Mouse (Mus musculus): ENCODE measurements around the gene Pip4k2b.
"Not testable (repeated sequence)": the region's sequence is repeated elsewhere in the genome, so short reads cannot be mapped to it uniquely, and the experiment has no call there.

Gene Pip4k2b

DNA sequence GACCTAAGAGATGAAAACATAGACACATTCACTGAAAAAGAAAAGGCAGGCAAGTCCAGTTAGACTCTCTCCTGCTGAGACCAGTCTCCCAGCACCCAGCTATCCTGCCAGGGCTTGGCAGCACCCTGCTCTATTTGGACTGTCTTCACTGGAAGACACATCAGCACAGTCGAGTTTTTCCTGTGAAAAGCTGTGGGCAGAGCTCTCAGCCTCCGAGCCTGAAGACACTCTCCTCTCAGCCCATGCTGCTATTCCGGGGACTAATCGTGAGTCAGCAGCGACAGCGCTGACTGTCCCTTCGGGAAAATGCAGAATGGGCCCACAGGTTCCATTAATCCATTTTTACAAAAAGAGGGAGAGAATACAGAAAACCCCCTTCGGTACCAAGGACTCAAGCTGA lies 8.8 kb upstream of the Pip4k2b start:
- DNase-seq (ENCODE audit: low spot score in 2 of 2), result peak; percentile 46 to 80

GRCm38 (mm10) chr11:97748496-97748895 lies 4.0 kb upstream of the Pip4k2b start:
- DNase-seq (ENCODE audit: low spot score in 2 of 2), result no peak

GRCm38 (mm10) chr11:97747773-97748172 lies 3.3 kb upstream of the Pip4k2b start:
- no peak for DNase-seq (ENCODE audit: low spot score in 2 of 2)

DNA sequence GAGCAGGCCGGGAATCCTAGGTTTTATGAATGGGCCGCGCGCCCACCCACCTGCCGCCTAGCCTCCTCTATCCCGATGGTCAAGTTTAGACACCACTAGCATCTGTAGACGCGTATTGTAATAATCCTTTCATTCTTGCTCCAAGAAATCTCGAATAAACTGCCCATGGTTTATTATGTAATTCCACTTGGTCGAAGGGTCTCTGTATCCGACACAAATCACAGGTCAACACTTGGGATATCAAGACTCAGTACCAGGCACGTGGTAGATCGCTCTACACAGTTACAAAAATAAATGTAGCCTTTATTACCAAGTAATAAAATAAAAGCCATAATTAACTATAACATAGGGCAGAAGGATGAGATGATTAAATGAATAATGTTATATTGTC lies 822 bp upstream of the Pip4k2b start:
- no peak for DNase-seq (ENCODE audit: low spot score in 2 of 2)

DNA sequence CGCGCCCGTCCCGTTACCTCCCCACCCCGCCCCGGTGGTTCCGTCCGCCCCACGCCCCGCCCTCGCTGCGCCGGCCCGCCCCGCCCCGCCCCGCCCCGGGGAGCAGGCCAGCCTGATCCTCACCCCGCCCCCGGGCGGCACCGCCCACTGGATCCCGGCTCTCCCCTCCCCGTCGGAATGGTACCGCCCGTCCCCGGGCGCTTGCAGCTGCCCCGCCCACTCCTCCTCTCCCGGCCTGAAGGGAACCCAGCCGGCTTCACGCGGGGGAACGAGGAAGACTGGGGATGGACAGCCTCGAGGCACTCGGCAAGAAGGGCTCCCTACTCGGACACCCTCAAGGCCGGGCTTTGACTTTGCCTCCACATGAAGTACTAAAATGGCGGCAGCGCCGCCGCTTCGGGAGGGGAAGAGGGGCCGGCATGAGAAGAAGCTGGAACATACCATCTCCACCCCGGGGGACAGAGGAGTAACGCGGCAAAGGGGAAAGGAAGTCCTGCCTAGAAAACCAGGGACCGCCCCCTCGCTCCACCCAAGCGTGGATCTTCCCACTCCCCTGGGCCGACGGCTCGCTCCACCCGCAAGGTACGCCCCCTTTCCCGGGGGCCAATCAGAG lies 320 bp upstream of the Pip4k2b start:
- peak; percentile 98 for DNase-seq (ENCODE audit: low spot score in 2 of 2)

- DNase-seq (ENCODE audit: low spot score in 2 of 2), result no peak
Observed at GRCm38 (mm10) chr11:97743423-97743822, 1.1 kb downstream of the Pip4k2b start.

GRCm38 (mm10) chr11:97742591-97742990 lies 1.9 kb downstream of the Pip4k2b start:
- DNase-seq (ENCODE audit: low spot score in 2 of 2), result no peak

- no peak for DNase-seq (ENCODE audit: low spot score in 2 of 2)
Observed at GRCm38 (mm10) chr11:97742157-97742556, 2.3 kb downstream of the Pip4k2b start.

GRCm38 (mm10) chr11:97740190-97740589 lies 4.3 kb downstream of the Pip4k2b start:
- DNase-seq (ENCODE audit: low spot score in 2 of 2), result peak in 1 of 2 experiments; percentile 24

- no peak for DNase-seq (ENCODE audit: low spot score in 2 of 2)
Observed at GRCm38 (mm10) chr11:97739155-97739554, 5.3 kb downstream of the Pip4k2b start.

DNA sequence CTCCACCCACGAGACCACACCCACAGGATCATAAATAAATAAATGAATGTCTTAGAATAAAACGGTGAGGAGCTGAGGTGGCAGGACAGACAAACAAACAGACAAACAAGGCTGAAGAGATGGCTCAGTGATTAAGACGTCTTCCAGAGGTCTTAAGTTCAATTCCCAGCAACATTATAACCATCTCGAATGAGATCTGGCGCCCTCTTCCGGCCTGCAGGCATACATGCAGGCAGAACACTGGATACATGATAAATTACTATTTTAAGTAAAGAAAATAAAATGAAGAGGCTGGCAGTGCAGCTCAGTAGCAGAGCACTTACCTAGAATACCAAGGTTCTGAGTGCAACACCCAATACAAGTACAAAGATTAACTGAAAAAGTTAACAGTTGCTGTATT lies 5.8 kb downstream of the Pip4k2b start:
- DNase-seq (ENCODE audit: low spot score in 2 of 2), result no peak

GRCm38 (mm10) chr11:97737600-97737999 lies 6.9 kb downstream of the Pip4k2b start:
- DNase-seq (ENCODE audit: low spot score in 2 of 2), result no peak

DNA sequence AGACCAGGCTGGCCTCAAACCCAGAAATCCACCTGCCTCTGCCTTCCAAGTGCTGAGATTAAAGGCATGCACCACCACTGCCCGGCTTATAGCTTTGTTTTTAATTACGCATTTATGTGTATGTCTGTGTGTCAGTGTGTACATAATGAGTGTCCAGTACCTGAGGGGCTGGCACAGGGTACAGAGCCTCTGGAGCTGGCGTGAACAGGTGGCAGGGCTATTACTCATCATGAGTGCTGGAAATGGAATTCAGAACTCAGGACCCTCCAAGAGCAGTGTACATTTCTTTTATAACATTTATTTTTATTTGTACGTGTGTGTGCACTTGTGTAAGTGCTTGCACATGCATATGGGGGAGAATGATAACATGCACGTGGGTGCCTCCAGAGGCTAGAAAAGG lies 7.9 kb downstream of the Pip4k2b start:
- DNase-seq (ENCODE audit: low spot score in 2 of 2), result no peak

- not testable (repeated sequence) for DNase-seq (ENCODE audit: low spot score in 2 of 2)
Observed at GRCm38 (mm10) chr11:97734810-97735209, 9.7 kb downstream of the Pip4k2b start.

GRCm38 (mm10) chr11:97733689-97734088 lies 10.8 kb downstream of the Pip4k2b start:
- no peak for DNase-seq (ENCODE audit: low spot score in 2 of 2)

DNA sequence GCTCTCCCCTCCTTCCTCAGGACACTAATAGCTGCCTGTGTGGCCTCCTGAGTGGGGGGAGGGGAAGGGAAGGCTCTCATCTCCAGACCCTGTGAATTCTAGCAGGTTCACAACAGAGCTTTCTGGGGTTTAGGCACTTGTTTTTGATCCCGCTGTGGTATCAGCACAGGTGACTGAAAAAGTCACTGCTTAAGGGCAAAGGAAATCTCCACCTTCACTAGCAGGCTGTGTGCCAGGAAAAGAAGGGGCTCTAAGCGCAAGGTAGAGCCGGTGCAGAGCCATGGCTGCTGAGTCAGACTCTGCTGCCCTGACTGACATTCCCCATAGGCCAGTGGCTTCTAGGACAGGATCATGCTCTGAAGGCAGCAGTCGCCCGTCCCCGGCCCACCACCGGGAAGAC lies 15.8 kb downstream of the Pip4k2b start:
- no peak for DNase-seq (ENCODE audit: low spot score in 2 of 2)

DNA sequence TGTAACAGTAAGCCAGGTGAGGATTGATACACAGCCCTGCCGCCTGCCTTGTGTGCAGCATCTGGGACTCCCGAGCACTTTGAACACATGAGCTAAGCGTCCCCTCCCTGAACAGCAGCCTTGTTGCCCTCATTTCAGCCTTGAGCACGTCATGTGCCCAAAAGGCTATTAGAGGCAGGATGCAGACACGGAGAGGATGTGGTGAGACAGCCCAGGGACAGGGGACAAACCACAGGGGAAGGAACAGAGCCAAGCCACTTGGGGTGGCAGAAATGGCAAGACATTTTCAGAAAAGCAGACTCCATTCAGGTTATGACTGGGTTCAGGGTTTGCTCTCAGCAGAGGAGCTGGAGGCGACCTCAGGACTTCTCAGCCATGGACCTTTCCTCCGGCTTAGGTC lies 16.2 kb downstream of the Pip4k2b start:
- DNase-seq (ENCODE audit: low spot score in 2 of 2), result no peak

- no peak for DNase-seq (ENCODE audit: low spot score in 2 of 2)
Observed at GRCm38 (mm10) chr11:97723709-97724108, 20.8 kb downstream of the Pip4k2b start.

DNA sequence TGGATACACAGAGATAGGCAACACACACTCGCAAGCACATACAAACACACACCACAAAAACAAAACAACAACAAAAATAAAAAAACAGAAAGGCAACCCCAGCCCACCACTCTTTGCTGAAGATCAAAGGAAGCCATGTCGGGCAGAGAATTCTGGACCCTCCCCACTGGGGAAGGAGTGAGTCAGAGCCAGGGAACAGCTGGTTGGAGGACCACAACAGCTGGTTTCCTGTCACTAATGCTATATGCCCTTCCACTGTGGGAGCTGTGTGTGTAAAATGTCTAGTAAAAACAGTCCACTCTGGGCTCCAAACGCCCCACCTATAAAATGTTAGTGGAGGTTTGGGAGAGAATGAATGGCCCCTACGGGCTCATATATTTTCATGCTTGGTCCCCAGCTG lies 23.2 kb downstream of the Pip4k2b start:
- no peak for DNase-seq (ENCODE audit: low spot score in 2 of 2)

GRCm38 (mm10) chr11:97719041-97719440 lies 25.5 kb downstream of the Pip4k2b start:
- no peak for DNase-seq (ENCODE audit: low spot score in 2 of 2)

- no peak for DNase-seq (ENCODE audit: low spot score in 2 of 2)
Observed at GRCm38 (mm10) chr11:97718281-97718860, 26.1 kb downstream of the Pip4k2b start.

- no peak for DNase-seq (ENCODE audit: low spot score in 2 of 2)
Observed at GRCm38 (mm10) chr11:97717369-97718280, 26.9 kb downstream of the Pip4k2b start.

DNA sequence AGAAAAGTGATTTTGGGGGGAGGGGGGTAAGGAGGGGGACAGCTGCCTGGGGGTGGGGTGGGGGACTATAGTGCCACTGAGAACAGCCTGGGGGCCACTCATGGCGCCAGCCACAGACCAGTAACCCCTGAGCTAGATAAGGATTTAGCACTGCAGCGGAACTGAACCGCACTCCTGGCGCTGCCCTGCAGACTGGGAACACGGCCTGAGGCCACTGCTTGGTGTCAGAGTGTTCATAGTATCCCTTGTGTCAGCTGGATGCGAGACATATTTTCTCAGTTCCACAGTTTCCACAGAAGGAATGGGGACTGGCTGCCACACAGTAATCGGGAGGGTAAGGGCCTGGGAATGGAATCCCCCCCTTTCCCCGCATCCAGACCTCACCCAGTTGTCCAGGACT lies 28.5 kb downstream of the Pip4k2b start:
- no peak for DNase-seq (ENCODE audit: low spot score in 2 of 2)

Measured in right cerebral cortex, postnatal 36 days (tissue).